Mouse (Mus musculus) megakaryocyte, embryonic 14.5 days (primary cell): ENCODE results near the gene Itpr1.

Experiments
- FLI1 ChIP-seq: IDR thresholded peaks from 2 replicates; pipeline ENCODE4 v1.6.1; 2012; ENCODE audit warnings: low read length, inconsistent platforms, mixed read lengths
- GATA1 ChIP-seq: IDR thresholded peaks from 3 replicates; pipeline ENCODE4 v1.6.1; 2012; ENCODE audit warnings: mixed read lengths, low read length, inconsistent platforms, borderline replicate concordance

DNA sequence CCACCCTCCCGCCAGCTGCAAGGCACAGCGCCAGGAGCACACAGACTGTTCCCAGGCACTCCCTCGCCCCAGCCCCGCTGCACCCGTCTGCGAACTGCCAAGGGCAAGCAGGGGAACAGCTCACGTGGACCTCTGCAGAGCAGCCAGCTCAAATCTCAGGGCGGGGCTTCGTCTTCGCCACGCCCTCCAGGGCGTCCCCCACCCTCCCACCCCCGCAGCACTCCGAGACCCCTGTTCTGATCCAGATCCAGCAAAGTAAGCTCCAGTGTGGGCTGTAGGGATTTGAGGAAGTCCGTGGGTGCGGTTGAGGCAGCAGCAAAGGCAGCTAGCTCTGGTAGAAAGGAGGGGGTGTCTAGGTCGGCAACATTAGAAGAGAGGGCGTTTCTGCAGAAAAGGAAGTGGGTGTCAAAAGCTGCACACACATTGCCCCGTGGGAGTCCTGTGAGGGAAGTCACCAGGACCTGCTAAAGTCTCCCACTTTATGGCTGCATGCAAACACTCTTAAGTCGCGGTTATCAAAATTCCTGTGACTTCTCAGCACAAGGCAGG, 358.2 kb downstream of the Itpr1 start:
- TF ChIP-seq GATA1 (no peak), FLI1 (no peak)
